Mouse (Mus musculus): Measurements from ENCODE around the gene Kansl3. TPM values are rescaled to one million over a fixed set of nuclear protein-coding genes. Genes with fewer than 3 reads are reported as not detected.

Kansl3 gene
- polyA plus RNA-seq, 1 experiment from 2014 or later = 18.6 TPM

- H3K36me3 ChIP-seq (ENCODE audit: control insufficient read depth, insufficient read depth) = no peaks in the 10 kb centered on the region
- peaks cover 6% of the 10 kb centered on the region; the same call in 1 of the 2 replicates for H3K27me3 ChIP-seq (replicated peaks; ENCODE audit: control insufficient read depth, insufficient read depth, low read length)
- H3K4me3 ChIP-seq (ENCODE audit: low read depth, low read length) = no peak overlapping the region
- no peak overlapping the region for H3K4me2 ChIP-seq (replicated peaks; ENCODE audit: low read depth)
- H3K27ac ChIP-seq (ENCODE audit: low read depth, low read length) = no peak overlapping the region
- H3K4me1 ChIP-seq (replicated peaks; ENCODE audit: control insufficient read depth, insufficient read depth, low read length) = peaks cover 4% of the 10 kb centered on the region
- no peak for ATAC-seq
- WGBS = 64% methylated on average over 7 of the region's 7 CpGs
- no peaks in the 10 kb centered on the region for H3K9me3 ChIP-seq (ENCODE audit: control insufficient read depth)
- no peak for TF ChIP-seq CTCF (IDR thresholded peaks at IDR 0.05; ENCODE audit: low read depth)
- no peak overlapping the region for H3K9ac ChIP-seq (ENCODE audit: low read depth, low read length)
These were observed 64.2 kb downstream of the Kansl3 start for GRCm38 (mm10) chr1:36304764-36305163.

- peak; percentile 37 for ATAC-seq
- Histone ChIP-seq H3K27ac (ENCODE audit: low read depth, low read length) (no peak overlapping the region), H3K9ac (ENCODE audit: low read depth, low read length) (0 out of 2 replicates have a peak overlapping the region, but pooled peaks have one; percentile 37)
These were observed 65.3 kb downstream of the Kansl3 start for GRCm38 (mm10) chr1:36303381-36304320.

GRCm38 (mm10) chr1:36302957-36303356, 66.0 kb downstream of the Kansl3 start:
- 23% methylated on average over 9 of the region's 9 CpGs for WGBS
- TF ChIP-seq CTCF (IDR thresholded peaks at IDR 0.05; ENCODE audit: low read depth) = no peak
- peaks cover 14% of the 10 kb centered on the region; the same call in 1 of the 2 replicates for H3K27me3 ChIP-seq (replicated peaks; ENCODE audit: control insufficient read depth, insufficient read depth, low read length)
- H3K4me1 ChIP-seq (replicated peaks; ENCODE audit: control insufficient read depth, insufficient read depth, low read length) = peaks cover 4% of the 10 kb centered on the region
- no peaks in the 10 kb centered on the region for H3K9me3 ChIP-seq (ENCODE audit: control insufficient read depth)
- H3K27ac ChIP-seq (ENCODE audit: low read depth, low read length) = no peak overlapping the region
- peak overlapping the region; percentile 26 for H3K4me3 ChIP-seq (ENCODE audit: low read depth, low read length)
- no peak for ATAC-seq
- H3K4me2 ChIP-seq (replicated peaks; ENCODE audit: low read depth) = peak overlapping the region; percentile 71
- no peaks in the 10 kb centered on the region for H3K36me3 ChIP-seq (ENCODE audit: control insufficient read depth, insufficient read depth)
- 0 out of 2 replicates have a peak overlapping the region, but pooled peaks have one; percentile 37 for H3K9ac ChIP-seq (ENCODE audit: low read depth, low read length)

More at GRCm38 (mm10) chr1:36303381-36304320, 65.3 kb downstream of the Kansl3 start:
- H3K9me3 ChIP-seq (ENCODE audit: control insufficient read depth) = no peaks in the 10 kb centered on the region
- H3K4me3 ChIP-seq (ENCODE audit: low read depth, low read length) = peak overlapping the region; percentile 26
- peaks cover 4% of the 10 kb centered on the region for H3K4me1 ChIP-seq (replicated peaks; ENCODE audit: control insufficient read depth, insufficient read depth, low read length)
- no peaks in the 10 kb centered on the region for H3K36me3 ChIP-seq (ENCODE audit: control insufficient read depth, insufficient read depth)
- WGBS = 9% methylated on average over 29 of the region's 30 CpGs
- H3K27me3 ChIP-seq (replicated peaks; ENCODE audit: control insufficient read depth, insufficient read depth, low read length) = peaks cover 10% of the 10 kb centered on the region; the same call in 1 of the 2 replicates
- peak overlapping the region; percentile 71 for H3K4me2 ChIP-seq (replicated peaks; ENCODE audit: low read depth)
- no peak for TF ChIP-seq CTCF (IDR thresholded peaks at IDR 0.05; ENCODE audit: low read depth)

GRCm38 (mm10) chr1:36302273-36302672, 66.7 kb downstream of the Kansl3 start:
- H3K4me1 ChIP-seq (replicated peaks; ENCODE audit: control insufficient read depth, insufficient read depth, low read length) = peaks cover 4% of the 10 kb centered on the region
- TF ChIP-seq CTCF (IDR thresholded peaks at IDR 0.05; ENCODE audit: low read depth) = no peak
- H3K4me3 ChIP-seq (ENCODE audit: low read depth, low read length) = no peak overlapping the region
- no peak overlapping the region for H3K27ac ChIP-seq (ENCODE audit: low read depth, low read length)
- no peak overlapping the region for H3K4me2 ChIP-seq (replicated peaks; ENCODE audit: low read depth)
- H3K36me3 ChIP-seq (ENCODE audit: control insufficient read depth, insufficient read depth) = no peaks in the 10 kb centered on the region
- 80% methylated on average over 8 of the region's 8 CpGs for WGBS
- H3K27me3 ChIP-seq (replicated peaks; ENCODE audit: control insufficient read depth, insufficient read depth, low read length) = peaks cover 16% of the 10 kb centered on the region; the same call in 1 of the 2 replicates
- no peak overlapping the region for H3K9ac ChIP-seq (ENCODE audit: low read depth, low read length)
- ATAC-seq = no peak
- H3K9me3 ChIP-seq (ENCODE audit: control insufficient read depth) = no peaks in the 10 kb centered on the region

GRCm38 (mm10) chr1:36300486-36300885, 68.5 kb downstream of the Kansl3 start:
- H3K4me2 ChIP-seq (replicated peaks; ENCODE audit: low read depth) = no peak overlapping the region
- no peaks in the 10 kb centered on the region for H3K36me3 ChIP-seq (ENCODE audit: control insufficient read depth, insufficient read depth)
- WGBS = 89% methylated on average over 6 of the region's 6 CpGs
- no peak for TF ChIP-seq CTCF (IDR thresholded peaks at IDR 0.05; ENCODE audit: low read depth)
- H3K9me3 ChIP-seq (ENCODE audit: control insufficient read depth) = no peaks in the 10 kb centered on the region
- H3K27me3 ChIP-seq (replicated peaks; ENCODE audit: control insufficient read depth, insufficient read depth, low read length) = peaks cover 16% of the 10 kb centered on the region; the same call in 1 of the 2 replicates
- peaks cover 4% of the 10 kb centered on the region for H3K4me1 ChIP-seq (replicated peaks; ENCODE audit: control insufficient read depth, insufficient read depth, low read length)
- no peak overlapping the region for H3K27ac ChIP-seq (ENCODE audit: low read depth, low read length)
- no peak overlapping the region for H3K4me3 ChIP-seq (ENCODE audit: low read depth, low read length)
- no peak for ATAC-seq
- no peak overlapping the region for H3K9ac ChIP-seq (ENCODE audit: low read depth, low read length)

GRCm38 (mm10) chr1:36299676-36300075, 69.3 kb downstream of the Kansl3 start:
- peaks cover 4% of the 10 kb centered on the region for H3K4me1 ChIP-seq (replicated peaks; ENCODE audit: control insufficient read depth, insufficient read depth, low read length)
- WGBS = 65% methylated on average over 2 of the region's 2 CpGs
- no peak for ATAC-seq

More at GRCm38 (mm10) chr1:36299676-36300075, 69.3 kb downstream of the Kansl3 start:
- no peak overlapping the region for H3K27ac ChIP-seq (ENCODE audit: low read depth, low read length)
- no peaks in the 10 kb centered on the region for H3K9me3 ChIP-seq (ENCODE audit: control insufficient read depth)
- H3K36me3 ChIP-seq (ENCODE audit: control insufficient read depth, insufficient read depth) = no peaks in the 10 kb centered on the region
- peaks cover 16% of the 10 kb centered on the region; the same call in 1 of the 2 replicates for H3K27me3 ChIP-seq (replicated peaks; ENCODE audit: control insufficient read depth, insufficient read depth, low read length)
- no peak for TF ChIP-seq CTCF (IDR thresholded peaks at IDR 0.05; ENCODE audit: low read depth)
- H3K4me3 ChIP-seq (ENCODE audit: low read depth, low read length) = no peak overlapping the region
- H3K9ac ChIP-seq (ENCODE audit: low read depth, low read length) = no peak overlapping the region
- no peak overlapping the region for H3K4me2 ChIP-seq (replicated peaks; ENCODE audit: low read depth)
